Comparison of ENCODE assay signal across 9 mouse cellular contexts in genomic region chr11:83445001-83445400, GRCm38 (mm10). TPM values are rescaled to one million over a fixed set of nuclear protein-coding genes. Genes with fewer than 3 reads are reported as not detected.
DNase-seq lines count a peak whose midpoint lies in the region; ATAC-seq and TF ChIP-seq lines count a peak whose summit lies in the region.
"Had no signal": no experiment of that assay in that cellular context is flagged by ENCODE, and none has a peak within 500 bp of the region (broad histone marks: within the 10 kb centered on the region; RNA-seq: fewer than 3 reads in every experiment).

No protein-coding gene starts in this region.

- 0 out of 2 replicates have a peak overlapping the region, but pooled peaks have one; percentile 20 for H3K4me3 ChIP-seq in liver, embryonic 11.5 days (ENCODE audit: low read depth, low read length)
- peak overlapping the region; percentile 43 for H3K4me3 ChIP-seq in embryonic facial prominence, embryonic 10.5 days
- peak overlapping the region; percentile 21 for H3K4me3 ChIP-seq in intestine, postnatal 0 days (ENCODE audit: low read depth, low read length)
- peak overlapping the region; percentile 17 for H3K4me3 ChIP-seq in neural tube, embryonic 13.5 days

- H3K9me3 ChIP-seq in liver, embryonic 11.5 days (ENCODE audit: control insufficient read depth, low read length) = no peaks in the 10 kb centered on the region
- no peaks in the 10 kb centered on the region for H3K9me3 ChIP-seq in embryonic facial prominence, embryonic 10.5 days
- no peaks in the 10 kb centered on the region for H3K9me3 ChIP-seq in intestine, postnatal 0 days (ENCODE audit: control insufficient read depth)
- H3K9me3 ChIP-seq in neural tube, embryonic 13.5 days = no peaks in the 10 kb centered on the region

- H3K36me3 ChIP-seq in liver, embryonic 11.5 days (ENCODE audit: control insufficient read depth, insufficient read depth, low read length) = no peaks in the 10 kb centered on the region
- no peaks in the 10 kb centered on the region for H3K36me3 ChIP-seq in embryonic facial prominence, embryonic 10.5 days (replicated peaks)
- H3K36me3 ChIP-seq in intestine, postnatal 0 days (ENCODE audit: control insufficient read depth, insufficient read depth) = no peaks in the 10 kb centered on the region
- H3K36me3 ChIP-seq in neural tube, embryonic 13.5 days = no peaks in the 10 kb centered on the region

- H3K4me2 ChIP-seq in liver, embryonic 11.5 days = peak overlapping the region; percentile 52
- peak overlapping the region; percentile 60 for H3K4me2 ChIP-seq in intestine, postnatal 0 days (replicated peaks; ENCODE audit: low read depth)
- peak overlapping the region; percentile 39 for H3K4me2 ChIP-seq in neural tube, embryonic 13.5 days

- H3K4me1 ChIP-seq in liver, embryonic 11.5 days (replicated peaks; ENCODE audit: control insufficient read depth, insufficient read depth, low read length) = peaks cover 22% of the 10 kb centered on the region
- peaks cover 70% of the 10 kb centered on the region for H3K4me1 ChIP-seq in embryonic facial prominence, embryonic 10.5 days
- no peaks in the 10 kb centered on the region for H3K4me1 ChIP-seq in intestine, postnatal 0 days (replicated peaks; ENCODE audit: control insufficient read depth, insufficient read depth, low read length)
- H3K4me1 ChIP-seq in neural tube, embryonic 13.5 days (replicated peaks) = peaks cover 41% of the 10 kb centered on the region

- DNase-seq in liver, embryonic 11.5 days (ENCODE audit: low spot score) = no peak
- no peak for DNase-seq in liver
- DNase-seq in embryonic facial prominence, embryonic 10.5 days (ENCODE audit: low spot score) = no peak
- DNase-seq in spleen, postnatal 14 days (ENCODE audit: low spot score in 2 of 2) = no peak
- DNase-seq in frontal cortex, postnatal 25 days (ENCODE audit: low spot score in 2 of 2) = no peak
- no peak for DNase-seq in lung, postnatal 14 days
- DNase-seq: adrenal gland, adult 8-10 months had no signal

- H3K9ac ChIP-seq in liver, embryonic 11.5 days (ENCODE audit: low read depth, low read length) = no peak overlapping the region
- no peak overlapping the region for H3K9ac ChIP-seq in intestine, postnatal 0 days (ENCODE audit: low read depth, low read length)
- no peak overlapping the region for H3K9ac ChIP-seq in neural tube, embryonic 13.5 days

- ATAC-seq in liver, embryonic 11.5 days (replicated peaks; ENCODE audit: low FRiP score) = no peak
- ATAC-seq in intestine, postnatal 0 days = no peak
- no peak for ATAC-seq in neural tube, embryonic 13.5 days (ENCODE audit: low read depth)

- peak; percentile 40 for TF ChIP-seq CTCF in intestine, postnatal 0 days (IDR thresholded peaks at IDR 0.05; ENCODE audit: low read depth)

- WGBS in liver, embryonic 11.5 days = 21% methylated on average over 19 of the region's 19 CpGs
- 30% methylated on average over 19 of the region's 19 CpGs for WGBS in embryonic facial prominence, embryonic 10.5 days
- 24% methylated on average over 19 of the region's 19 CpGs for WGBS in intestine, postnatal 0 days
- WGBS in neural tube, embryonic 13.5 days = 27% methylated on average over 19 of the region's 19 CpGs

- no peak overlapping the region for H3K27ac ChIP-seq in liver, embryonic 11.5 days (ENCODE audit: low read depth, low read length)
- no peak overlapping the region for H3K27ac ChIP-seq in embryonic facial prominence, embryonic 10.5 days (replicated peaks)
- no peak overlapping the region for H3K27ac ChIP-seq in intestine, postnatal 0 days (ENCODE audit: low read depth, low read length)
- no peak overlapping the region for H3K27ac ChIP-seq in neural tube, embryonic 13.5 days (replicated peaks)

- peaks cover 64% of the 10 kb centered on the region for H3K27me3 ChIP-seq in liver, embryonic 11.5 days (replicated peaks; ENCODE audit: control insufficient read depth, insufficient read depth, low read length)
- peaks cover 70% of the 10 kb centered on the region for H3K27me3 ChIP-seq in embryonic facial prominence, embryonic 10.5 days (replicated peaks; ENCODE audit: low read depth, poor library complexity, severe bottlenecking)
- peaks cover 19% of the 10 kb centered on the region for H3K27me3 ChIP-seq in intestine, postnatal 0 days (replicated peaks; ENCODE audit: control insufficient read depth, insufficient read depth, low read length)
- H3K27me3 ChIP-seq in neural tube, embryonic 13.5 days = peaks cover 59% of the 10 kb centered on the region

RNA-seq across cellular contexts. Expression of gene 1700020L24Rik, which starts 7.5 kb away (rescaled TPM):
- 0.49 and 0.82 TPM in 2 replicates for polyA plus RNA-seq in liver, embryonic 11.5 days (2014; fragmentation: Nextera tagmentation; extraction: Ambion mirVana)
- polyA plus RNA-seq in embryonic facial prominence, embryonic 10.5 days (2016; fragmentation: Nextera tagmentation; extraction: Ambion mirVana) = 0.68 TPM in 1 of 2 replicates, not detected in the other
- 0.76 and 1.5 TPM in 2 replicates for polyA plus RNA-seq in intestine, postnatal 0 days (2015; fragmentation: Nextera tagmentation; extraction: Ambion mirVana)
- polyA plus RNA-seq in neural tube, embryonic 13.5 days (2015; fragmentation: Nextera tagmentation; extraction: Ambion mirVana) = 0.36 TPM in 1 of 2 replicates, not detected in the other

RNA-seq across cellular contexts. Expression of gene Gas2l2, which starts 15.7 kb away (rescaled TPM):
- polyA plus RNA-seq in liver, embryonic 11.5 days (2014; fragmentation: Nextera tagmentation; extraction: Ambion mirVana) = not detected in 2 replicates
- not detected in 2 replicates for polyA plus RNA-seq in embryonic facial prominence, embryonic 10.5 days (2016; fragmentation: Nextera tagmentation; extraction: Ambion mirVana)
- 0.51 and 0.65 TPM in 2 replicates for polyA plus RNA-seq in intestine, postnatal 0 days (2015; fragmentation: Nextera tagmentation; extraction: Ambion mirVana)
- polyA plus RNA-seq in neural tube, embryonic 13.5 days (2015; fragmentation: Nextera tagmentation; extraction: Ambion mirVana) = 0.07 and 0.29 TPM in 2 replicates

RNA-seq across cellular contexts. Expression of gene Mmp28, which starts 17.9 kb away (rescaled TPM):
- 0.71 and 0.88 TPM in 2 replicates for polyA plus RNA-seq in liver, embryonic 11.5 days (2014; fragmentation: Nextera tagmentation; extraction: Ambion mirVana)
- 1.3 and 1.5 TPM in 2 replicates for polyA plus RNA-seq in embryonic facial prominence, embryonic 10.5 days (2016; fragmentation: Nextera tagmentation; extraction: Ambion mirVana)
- 1.6 and 2.1 TPM in 2 replicates for polyA plus RNA-seq in intestine, postnatal 0 days (2015; fragmentation: Nextera tagmentation; extraction: Ambion mirVana)
- 3.5 and 4.6 TPM in 2 replicates for polyA plus RNA-seq in neural tube, embryonic 13.5 days (2015; fragmentation: Nextera tagmentation; extraction: Ambion mirVana)

RNA-seq across cellular contexts. Expression of gene Taf15, which starts 27.9 kb away (rescaled TPM):
- 6.0 and 6.6 TPM in 2 replicates for polyA plus RNA-seq in liver, embryonic 11.5 days (2014; fragmentation: Nextera tagmentation; extraction: Ambion mirVana)
- polyA plus RNA-seq in embryonic facial prominence, embryonic 10.5 days (2016; fragmentation: Nextera tagmentation; extraction: Ambion mirVana) = 12.4 and 12.7 TPM in 2 replicates
- polyA plus RNA-seq in intestine, postnatal 0 days (2015; fragmentation: Nextera tagmentation; extraction: Ambion mirVana) = 5.4 and 7.3 TPM in 2 replicates
- polyA plus RNA-seq in neural tube, embryonic 13.5 days (2015; fragmentation: Nextera tagmentation; extraction: Ambion mirVana) = 10.8 and 11.8 TPM in 2 replicates

RNA-seq across cellular contexts. Expression of gene Rasl10b, which starts 36.1 kb away (rescaled TPM):
- 0.40 and 1.5 TPM in 2 replicates for polyA plus RNA-seq in liver, embryonic 11.5 days (2014; fragmentation: Nextera tagmentation; extraction: Ambion mirVana)
- 2.6 and 3.1 TPM in 2 replicates for polyA plus RNA-seq in embryonic facial prominence, embryonic 10.5 days (2016; fragmentation: Nextera tagmentation; extraction: Ambion mirVana)
- 0.82 and 0.94 TPM in 2 replicates for polyA plus RNA-seq in intestine, postnatal 0 days (2015; fragmentation: Nextera tagmentation; extraction: Ambion mirVana)
- 24.2 and 25.3 TPM in 2 replicates for polyA plus RNA-seq in neural tube, embryonic 13.5 days (2015; fragmentation: Nextera tagmentation; extraction: Ambion mirVana)
